Mouse (Mus musculus) skeletal muscle tissue, postnatal 0 days (tissue): ENCODE data around the gene Tlr8. TPM values are rescaled to one million over a fixed set of nuclear protein-coding genes. Genes with fewer than 3 reads are reported as not detected.

Experiments
- polyA plus RNA-seq: library from polyadenylated mRNA; unstranded; fragments of >200 nt; fragmentation: Nextera tagmentation; extraction: Ambion mirVana; gene quantifications from 2 replicates; pipeline ENCODE4 v1.2.1, GENCODE M21; 2015

The Tlr8 gene
- polyA plus RNA-seq, result 0.18 and 0.79 TPM in 2 replicates

GRCm38 (mm10) chrX:167264086-167264485 lies at the start of gene Tlr8:
Tlr8 (minus strand) TSS chrX:167264329.

GRCm38 (mm10) chrX:167208978-167209754 lies 55.0 kb downstream of the Tlr8 start, which contains the start of gene Tmsb4x:
Tmsb4x (minus strand) TSS chrX:167209315.

Other genes with a start within 250 kb of the Tlr8 start
- gene Tmsb4x, start 55.0 kb downstream of the Tlr8 start, polyA plus RNA-seq, result 1,537 and 2,077 TPM in 2 replicates
- 0.56 and 0.82 TPM in 2 replicates for gene Tlr7, start 66.2 kb upstream of the Tlr8 start, polyA plus RNA-seq
- gene Prps2, start 118.4 kb upstream of the Tlr8 start, polyA plus RNA-seq, result 3.1 and 3.5 TPM in 2 replicates